Mouse (Mus musculus) thymus, adult 2 months (tissue): ENCODE data around the gene Batf. TPM values are rescaled to one million over a fixed set of nuclear protein-coding genes. Genes with fewer than 3 reads are reported as not detected.

Experiments
- DNase-seq: peaks from one replicate; pipeline ENCODE4 v3.0.0; 2021
- H3K27ac ChIP-seq: fragments of 200-500 bp; 2 replicates; pipeline ENCODE4 v1.5.1; 2012; ENCODE audit warnings: low read length, control low read depth; ENCODE audit not compliant: control insufficient read depth, insufficient read depth
- H3K27me3 ChIP-seq: fragments of 200-500 bp; 2 replicates; pipeline ENCODE4 v1.6.1; 2012; ENCODE audit warnings: mild to moderate bottlenecking, low read length, moderate library complexity, mixed read lengths; ENCODE audit not compliant: control insufficient read depth, insufficient read depth
- H3K36me3 ChIP-seq: fragments of 200-500 bp; 2 replicates; pipeline ENCODE4 v1.6.1; 2012; ENCODE audit warnings: mild to moderate bottlenecking, low read length, moderate library complexity; ENCODE audit not compliant: control insufficient read depth, insufficient read depth
- H3K4me1 ChIP-seq: fragments of 200-500 bp; replicated peaks from 2 replicates; pipeline ENCODE4 v1.6.1; 2012; ENCODE audit warnings: low read length; ENCODE audit not compliant: control insufficient read depth, insufficient read depth
- H3K4me3 ChIP-seq: fragments of 200-500 bp; 2 replicates; pipeline ENCODE4 v1.5.1; 2012; ENCODE audit warnings: mild to moderate bottlenecking, low read length, control low read depth, moderate library complexity; ENCODE audit not compliant: control insufficient read depth, insufficient read depth
- CTCF ChIP-seq: fragments of 200-500 bp; IDR thresholded peaks from 2 replicates; pipeline ENCODE4 v1.5.1; 2012; ENCODE audit warnings: mild to moderate bottlenecking, control low read depth, low read length, moderate library complexity, borderline replicate concordance; ENCODE audit not compliant: control insufficient read depth, poor library complexity, insufficient read depth; ENCODE audit errors: extremely low read depth
- POLR2A ChIP-seq: fragments of 200-500 bp; IDR thresholded peaks from 2 replicates; pipeline ENCODE4 v1.6.1; 2012; ENCODE audit warnings: mild to moderate bottlenecking, low read length, control low read depth, moderate library complexity; ENCODE audit not compliant: control insufficient read depth, poor library complexity, insufficient read depth; ENCODE audit errors: extremely low read depth
- WGBS: fragments of 180-500 bp; shearing (Covaris S2); methylation state at CpG from one replicate; pipeline ENCODE4 v1.1.7; 2018; 5-methylcytosine and 5-hydroxymethylcytosine counted together
- polyA plus RNA-seq: library from polyadenylated mRNA; depleted of rRNA; stranded (reverse); fragments of >200 nt; gene quantifications from 2 replicates; pipeline ENCODE4 v1.2.3, GENCODE M21; 2012

Batf gene
- polyA plus RNA-seq, 1 experiment: 14.9 TPM

DNA sequence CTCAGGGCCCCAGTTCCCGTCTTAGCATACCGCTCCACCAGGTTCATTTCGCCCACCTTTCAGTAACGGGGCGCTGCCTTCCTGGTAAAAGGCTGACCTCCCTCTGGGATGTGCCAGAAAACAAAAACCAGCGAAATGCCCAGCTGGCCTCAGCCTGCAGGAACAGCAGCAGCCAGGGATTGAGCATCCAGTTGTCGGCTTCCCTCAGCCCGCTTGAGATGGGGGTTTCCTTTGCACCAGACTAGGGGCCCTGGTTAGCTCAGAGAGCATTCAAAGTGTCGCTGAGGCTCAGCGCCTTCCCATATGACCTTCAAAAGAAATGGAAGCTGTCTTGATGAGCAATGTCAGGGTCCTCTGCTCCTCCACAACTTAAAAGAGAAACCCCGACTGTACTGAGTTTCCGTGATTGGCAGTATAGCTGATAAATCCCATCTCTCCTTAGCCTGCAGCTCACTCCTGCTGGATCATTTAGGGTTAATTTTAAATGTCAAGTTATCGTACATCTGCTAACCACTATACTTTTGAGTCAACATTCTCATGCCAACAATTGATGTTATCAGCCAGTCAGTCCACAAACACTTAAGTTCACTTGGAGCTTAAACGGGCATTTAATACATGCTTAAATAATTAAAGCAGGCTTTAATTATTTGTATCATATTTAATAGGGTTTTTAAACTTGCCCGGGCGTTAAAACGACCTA is 19.5 kb downstream of the Batf start:
- no peak for TF ChIP-seq CTCF
- TF ChIP-seq POLR2A: no peak
- no peaks in the 10 kb centered on the region for H3K27me3 ChIP-seq
- peak overlapping the region; percentile 50 for H3K4me3 ChIP-seq
- H3K27ac ChIP-seq: no peak overlapping the region
- 23% methylated on average over 17 of the region's 17 CpGs for WGBS
- peaks cover 23% of the 10 kb centered on the region for H3K4me1 ChIP-seq
- no peaks in the 10 kb centered on the region for H3K36me3 ChIP-seq
- no peak for DNase-seq

DNA sequence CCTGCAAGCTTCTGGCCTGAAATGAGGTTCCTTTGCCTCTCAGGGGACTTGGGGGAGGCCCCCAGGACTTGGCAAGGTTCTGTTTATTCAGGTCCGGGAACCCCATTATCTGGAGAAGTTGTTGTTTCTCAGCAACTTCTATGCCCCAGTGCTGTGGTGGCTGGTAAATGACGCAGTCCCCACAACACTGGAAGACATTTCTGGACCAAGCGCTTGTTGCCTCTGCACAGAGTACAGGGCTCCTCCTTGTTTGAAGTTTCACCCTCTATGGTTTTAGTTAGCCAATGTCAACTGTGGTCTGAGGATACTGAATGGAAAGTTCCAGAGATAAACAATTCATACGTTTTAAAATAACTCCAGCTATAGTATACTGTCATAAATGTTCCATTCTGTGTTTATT is 20.4 kb downstream of the Batf start:
- H3K27me3 ChIP-seq: no peaks in the 10 kb centered on the region
- peaks cover 23% of the 10 kb centered on the region for H3K4me1 ChIP-seq
- TF ChIP-seq POLR2A (no peak), CTCF (no peak)
- no peak for DNase-seq
- H3K27ac ChIP-seq: no peak overlapping the region
- WGBS: 91% methylated on average over 4 of the region's 4 CpGs
- H3K4me3 ChIP-seq: no peak overlapping the region
- H3K36me3 ChIP-seq: no peaks in the 10 kb centered on the region

DNA sequence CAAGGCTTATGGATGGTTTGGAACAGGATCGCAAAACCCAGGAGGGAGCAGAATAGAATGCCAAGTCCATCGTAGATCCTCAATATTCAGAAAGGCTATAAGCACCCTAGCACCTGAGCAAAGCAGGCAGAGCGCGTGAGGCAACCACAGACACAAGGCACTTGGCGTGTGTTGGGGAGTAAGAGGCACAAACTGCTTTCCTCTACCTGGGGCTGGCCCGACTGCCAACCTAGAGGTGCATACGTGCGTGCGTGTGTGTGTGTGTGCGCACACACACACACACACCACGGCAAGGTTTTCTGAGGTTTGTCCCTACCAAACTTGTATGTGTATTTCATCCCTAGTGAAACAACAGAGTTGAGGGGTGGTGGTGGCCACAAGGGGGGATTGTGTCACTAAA is 20.9 kb downstream of the Batf start:
- TF ChIP-seq POLR2A: no peak
- TF ChIP-seq CTCF: no peak
- Histone ChIP-seq H3K27ac (no peak overlapping the region), H3K27me3 (no peaks in the 10 kb centered on the region), H3K4me3 (no peak overlapping the region), H3K36me3 (no peaks in the 10 kb centered on the region), H3K4me1 (peaks cover 23% of the 10 kb centered on the region)
- DNase-seq: no peak
- WGBS: 92% methylated on average over 11 of the region's 11 CpGs

DNA sequence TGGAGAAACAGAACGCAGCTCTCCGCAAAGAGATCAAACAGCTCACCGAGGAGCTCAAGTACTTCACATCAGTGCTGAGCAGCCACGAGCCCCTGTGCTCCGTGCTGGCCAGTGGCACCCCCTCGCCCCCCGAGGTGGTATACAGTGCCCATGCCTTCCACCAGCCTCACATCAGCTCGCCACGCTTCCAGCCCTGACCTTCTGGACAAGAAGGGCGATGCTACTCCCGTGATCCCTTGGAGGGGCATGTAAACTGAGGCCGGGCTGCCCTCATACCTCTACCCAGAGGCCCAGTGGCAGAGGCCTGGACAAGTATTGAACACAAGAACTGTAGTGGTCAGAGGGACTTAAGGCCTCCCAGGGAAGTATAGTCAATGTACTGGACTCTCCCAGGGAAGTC is 22.1 kb downstream of the Batf start:
- Histone ChIP-seq H3K4me1 (peaks cover 19% of the 10 kb centered on the region), H3K36me3 (no peaks in the 10 kb centered on the region), H3K27me3 (no peaks in the 10 kb centered on the region), H3K4me3 (no peak overlapping the region), H3K27ac (no peak overlapping the region)
- no peak for TF ChIP-seq POLR2A
- TF ChIP-seq CTCF: no peak
- WGBS: 96% methylated on average over 12 of the region's 12 CpGs
- no peak for DNase-seq

DNA sequence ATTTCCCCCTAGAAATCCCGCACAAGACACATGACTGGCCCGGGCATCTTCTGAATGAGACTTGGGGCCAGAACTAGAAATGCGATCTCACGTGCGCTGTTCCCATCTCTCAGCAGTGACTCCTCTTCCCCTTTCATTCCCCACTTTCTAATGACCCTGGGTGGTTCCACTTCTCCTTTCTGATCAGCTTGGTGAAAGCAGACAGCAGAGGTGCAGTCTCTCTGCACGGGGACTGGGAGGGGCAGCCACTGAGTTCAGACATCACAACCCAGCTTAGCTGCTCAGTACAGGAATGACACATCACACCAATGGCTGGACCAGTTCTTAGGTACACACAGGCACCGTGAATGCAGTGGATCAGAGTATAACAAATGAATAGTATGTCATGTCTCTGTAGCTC is 24.2 kb downstream of the Batf start:
- 37% methylated on average over 7 of the region's 7 CpGs for WGBS
- no peaks in the 10 kb centered on the region for H3K27me3 ChIP-seq
- H3K4me3 ChIP-seq: no peak overlapping the region
- no peaks in the 10 kb centered on the region for H3K36me3 ChIP-seq
- peaks cover 4% of the 10 kb centered on the region; the same call in 1 of the 2 replicates for H3K4me1 ChIP-seq
- TF ChIP-seq POLR2A: no peak
- no peak overlapping the region for H3K27ac ChIP-seq
- DNase-seq: no peak

DNA sequence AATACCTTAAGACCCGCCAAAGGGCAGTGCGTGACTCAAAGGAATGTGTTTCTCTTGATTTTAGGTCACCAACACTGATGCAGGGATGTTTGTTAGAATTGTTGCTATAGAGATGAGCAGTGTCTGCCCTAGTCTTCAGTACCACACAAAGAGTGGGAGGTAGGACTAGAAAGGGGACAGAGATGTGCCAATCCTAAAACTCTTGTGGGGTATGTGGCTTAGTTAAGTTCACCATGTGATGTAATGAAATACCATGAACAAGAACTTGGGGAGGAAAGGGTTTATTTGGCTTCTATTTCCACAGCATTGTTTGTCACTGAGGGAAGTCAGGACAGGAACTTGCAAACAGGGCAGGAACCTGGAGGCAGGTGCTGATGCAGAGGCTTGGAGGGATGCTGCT is 26.1 kb downstream of the Batf start:
- H3K4me1 ChIP-seq: no peaks in the 10 kb centered on the region
- TF ChIP-seq POLR2A (no peak), CTCF (no peak)
- H3K27ac ChIP-seq: no peak overlapping the region
- WGBS: 95% methylated on average over 2 of the region's 2 CpGs
- no peak overlapping the region for H3K4me3 ChIP-seq
- no peaks in the 10 kb centered on the region for H3K36me3 ChIP-seq
- DNase-seq: no peak
- H3K27me3 ChIP-seq: no peaks in the 10 kb centered on the region

DNA sequence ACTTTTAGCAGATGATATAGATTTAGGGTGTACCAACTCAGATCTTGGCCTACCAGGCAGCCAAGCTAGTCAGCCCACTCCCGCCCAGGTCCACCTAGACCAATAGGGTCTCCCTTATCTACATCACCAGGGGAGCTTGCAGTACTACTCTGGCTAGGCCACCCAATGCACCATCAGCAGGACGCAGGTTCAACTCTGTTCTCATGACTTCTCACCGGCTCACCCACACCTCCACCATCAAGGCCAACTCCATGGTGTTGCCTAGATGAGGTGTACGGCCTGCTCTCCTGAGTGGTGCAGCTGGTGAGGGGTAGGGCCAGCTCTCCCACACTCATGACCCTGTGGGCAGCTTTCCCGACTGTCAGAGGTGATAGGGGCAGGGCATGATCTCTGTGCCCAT is 27.7 kb downstream of the Batf start:
- Histone ChIP-seq H3K4me3 (no peak overlapping the region), H3K27ac (no peak overlapping the region), H3K36me3 (no peaks in the 10 kb centered on the region), H3K4me1 (no peaks in the 10 kb centered on the region), H3K27me3 (no peaks in the 10 kb centered on the region)
- DNase-seq: no peak
- 98% methylated on average over 5 of the region's 5 CpGs for WGBS
- TF ChIP-seq CTCF: no peak
- TF ChIP-seq POLR2A: no peak
